Mouse (Mus musculus): ENCODE data around the gene Rasgrf2.

DNA sequence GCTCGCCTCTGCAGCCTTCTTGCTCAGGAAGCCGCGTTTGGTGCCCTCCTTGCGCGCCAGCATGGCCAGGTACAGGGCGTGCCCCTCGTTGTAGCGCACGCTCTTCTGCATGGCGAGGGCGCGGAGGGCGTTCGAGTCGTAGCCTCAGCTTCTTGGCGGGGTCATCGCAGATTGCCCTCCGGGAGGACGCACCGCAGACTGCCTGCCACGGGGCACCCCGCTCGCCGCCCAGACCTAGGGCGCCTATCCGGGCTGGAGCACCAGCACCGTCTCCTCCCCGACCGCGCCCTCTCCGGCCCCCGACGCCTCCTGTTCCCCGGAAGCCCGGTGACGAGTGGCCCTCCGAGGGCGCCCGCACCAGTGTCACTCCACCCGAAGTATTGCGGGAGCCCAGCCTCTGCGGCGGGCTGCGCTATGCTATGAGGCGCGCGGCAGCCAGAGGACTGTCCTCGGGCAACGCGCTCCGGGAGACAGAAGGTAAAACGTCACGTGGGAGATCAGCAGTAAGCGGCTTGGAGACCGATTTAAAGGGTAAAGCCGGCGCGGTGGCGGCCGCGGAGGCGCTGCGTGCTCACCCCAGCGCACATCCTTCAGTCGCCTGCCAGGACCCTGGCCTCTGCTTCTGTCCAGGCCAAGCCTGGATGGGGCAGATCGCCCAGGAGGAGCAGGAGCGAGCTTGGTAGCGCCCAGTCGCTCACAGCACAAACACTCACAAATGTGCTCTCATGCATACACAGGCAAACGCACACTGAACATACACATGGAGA is at the start of gene Rasgrf2:
- TF ChIP-seq POLR2A (IDR thresholded peaks at IDR 0.05; ENCODE audit: insufficient read depth, low read depth, low read length) (0 out of 2 replicates have a peak, but pooled peaks have one; percentile 31), CTCF (IDR thresholded peaks at IDR 0.05; ENCODE audit: insufficient read depth, low read depth, low read length) (no peak)
